Mouse (Mus musculus) liver, adult (tissue): ENCODE data around the gene Timeless.
A peak's percentile ranks its signal among the peaks of the same experiment; 100 is the strongest.

Source experiments
- GATA4 ChIP-seq: IDR thresholded peaks from 2 replicates; pipeline ENCODE4 v1.6.1; 2014; ENCODE audit warnings: mild to moderate bottlenecking, low read length; ENCODE audit not compliant: insufficient replicate concordance

Timeless gene

DNA sequence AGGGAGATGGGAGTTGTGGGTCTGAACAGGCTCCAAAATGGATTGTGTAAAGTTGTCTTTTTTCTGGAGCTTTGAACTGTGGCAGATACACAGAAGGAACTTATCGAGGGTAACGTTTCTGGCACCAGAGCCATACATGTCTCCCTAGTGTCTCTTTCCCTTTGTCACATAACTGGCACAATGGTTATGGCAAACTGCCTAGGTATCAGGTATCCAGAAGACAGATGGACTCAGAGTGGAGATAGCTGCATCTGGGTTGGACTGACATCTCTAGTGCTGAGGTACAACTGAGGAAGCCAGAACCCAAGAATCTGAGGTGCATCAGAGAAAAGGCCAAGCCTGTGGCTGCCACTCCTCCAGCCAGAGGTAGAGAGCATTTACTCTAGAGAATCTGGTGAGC lies 21.7 kb upstream of the Timeless start:
- TF ChIP-seq GATA4 = no peak

DNA sequence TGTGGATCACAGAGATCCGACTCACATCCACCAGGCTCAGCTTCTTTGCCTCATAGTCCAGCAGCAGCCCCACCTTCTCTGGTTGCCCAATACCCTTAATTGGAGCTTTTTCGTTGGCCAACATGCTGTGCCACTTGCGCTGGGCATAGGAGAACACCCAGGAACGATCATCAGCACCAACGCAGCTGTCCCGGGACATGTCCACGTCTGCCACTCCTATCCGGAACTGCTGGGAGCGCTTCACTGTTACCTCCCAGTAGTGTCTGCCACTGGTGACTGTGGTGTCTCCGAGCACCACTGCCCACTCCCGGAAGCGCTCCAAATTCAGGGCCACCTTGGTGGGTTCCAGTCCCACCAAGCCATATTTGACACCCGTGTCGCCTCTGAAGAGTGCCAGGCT lies 20.9 kb upstream of the Timeless start:
- TF ChIP-seq GATA4 = no peak

DNA sequence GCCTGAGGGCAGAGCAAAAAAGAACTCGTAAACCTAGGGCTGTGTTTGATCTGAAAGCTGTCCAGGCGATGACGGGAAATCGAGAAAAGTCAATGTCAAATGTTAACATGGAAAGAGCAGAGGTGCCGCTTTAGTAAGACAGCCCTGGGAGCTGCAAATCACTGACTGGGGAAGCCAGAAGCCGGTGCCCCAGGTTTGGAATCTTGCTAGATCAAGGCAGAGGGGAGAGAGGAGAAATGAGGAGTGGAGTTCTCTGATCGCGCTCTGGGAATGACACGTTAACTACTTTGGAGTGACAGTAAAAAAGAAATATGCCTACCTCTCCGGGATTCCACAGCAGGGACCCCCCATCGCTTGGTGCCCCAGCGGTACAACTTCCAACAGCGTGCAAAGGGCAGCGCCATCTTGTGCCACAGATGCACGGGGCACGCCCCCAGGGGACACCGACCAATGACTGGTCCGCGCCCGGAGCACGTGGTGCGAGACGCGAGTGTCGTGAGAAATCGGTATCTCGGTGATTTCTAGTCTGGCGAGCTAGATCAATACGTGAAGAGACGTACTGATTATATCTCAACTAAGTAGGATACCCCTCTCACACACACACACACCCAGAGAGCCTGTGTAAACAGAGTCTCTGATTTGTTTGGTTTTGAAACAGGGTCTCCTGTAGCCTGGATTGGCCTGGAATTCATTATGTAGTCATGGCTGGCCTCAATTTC lies 20.3 kb upstream of the Timeless start, which contains the start of gene Spryd4:
Spryd4 (minus strand) TSS at position 418 of the 719 bp plus-strand sequence.
- TF ChIP-seq GATA4 = peak; percentile 32; the same call in 1 of the 2 replicates

DNA sequence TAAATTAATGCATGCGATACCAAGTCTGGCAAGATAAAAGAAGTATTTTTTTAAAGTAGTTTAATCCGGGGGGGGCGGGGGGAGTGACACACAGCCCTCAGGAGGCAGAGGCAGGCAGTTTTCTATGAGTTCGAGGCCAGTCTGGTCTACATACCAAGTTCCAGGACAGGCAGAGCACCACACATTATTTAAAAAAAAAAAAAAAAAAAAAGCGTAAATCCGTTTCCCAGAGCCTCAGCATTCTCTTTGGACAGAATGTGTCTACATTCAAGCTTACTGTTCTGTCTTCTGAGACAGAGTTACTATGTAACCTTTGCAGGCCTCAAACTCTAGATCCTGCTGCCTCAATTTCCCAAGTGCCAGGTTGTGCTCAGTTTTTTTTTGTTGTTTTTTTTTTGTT lies 19.7 kb upstream of the Timeless start:
- no peak for TF ChIP-seq GATA4

DNA sequence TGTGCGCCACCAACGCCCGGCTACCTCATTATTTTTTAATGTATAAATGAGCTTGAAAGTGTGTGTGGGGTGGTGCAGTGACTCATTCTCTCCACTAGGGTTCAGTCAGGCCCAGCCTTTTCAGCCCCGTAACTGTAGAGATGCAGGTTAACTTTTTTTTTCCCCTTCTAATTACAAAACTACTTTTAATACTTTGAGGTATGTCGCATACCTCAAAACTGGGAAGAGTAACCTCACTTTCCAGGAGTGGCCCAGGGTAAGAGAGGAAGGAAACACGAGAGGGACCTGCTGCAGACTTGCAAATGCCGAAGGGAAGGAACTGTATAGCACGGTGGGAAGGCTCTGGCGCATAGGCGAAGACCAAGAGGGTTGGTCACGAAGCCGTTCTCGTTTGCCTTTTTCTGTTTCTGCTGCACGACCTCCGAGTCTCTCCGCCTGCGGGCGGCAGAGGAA lies 19.0 kb upstream of the Timeless start:
- no peak for TF ChIP-seq GATA4

DNA sequence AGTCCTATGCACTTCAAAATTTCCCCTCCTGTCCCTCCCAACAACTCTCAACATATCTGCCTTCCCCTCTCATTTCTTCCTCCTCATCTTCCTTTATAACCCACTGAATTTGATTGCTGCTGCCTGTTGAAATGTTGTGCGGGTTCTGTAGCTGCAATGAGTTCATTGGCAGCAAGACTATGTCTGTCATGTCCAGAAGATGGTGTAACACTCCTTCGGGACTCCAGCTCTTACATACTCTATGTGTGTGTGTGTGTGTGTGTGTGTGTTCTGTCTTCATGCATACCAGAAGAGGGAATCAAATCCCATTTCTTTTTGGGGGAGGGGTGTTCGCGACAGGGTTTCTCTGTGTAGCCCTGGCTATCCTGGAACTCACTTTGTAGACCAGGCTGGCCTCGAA lies 16.9 kb upstream of the Timeless start:
- no peak for TF ChIP-seq GATA4

DNA sequence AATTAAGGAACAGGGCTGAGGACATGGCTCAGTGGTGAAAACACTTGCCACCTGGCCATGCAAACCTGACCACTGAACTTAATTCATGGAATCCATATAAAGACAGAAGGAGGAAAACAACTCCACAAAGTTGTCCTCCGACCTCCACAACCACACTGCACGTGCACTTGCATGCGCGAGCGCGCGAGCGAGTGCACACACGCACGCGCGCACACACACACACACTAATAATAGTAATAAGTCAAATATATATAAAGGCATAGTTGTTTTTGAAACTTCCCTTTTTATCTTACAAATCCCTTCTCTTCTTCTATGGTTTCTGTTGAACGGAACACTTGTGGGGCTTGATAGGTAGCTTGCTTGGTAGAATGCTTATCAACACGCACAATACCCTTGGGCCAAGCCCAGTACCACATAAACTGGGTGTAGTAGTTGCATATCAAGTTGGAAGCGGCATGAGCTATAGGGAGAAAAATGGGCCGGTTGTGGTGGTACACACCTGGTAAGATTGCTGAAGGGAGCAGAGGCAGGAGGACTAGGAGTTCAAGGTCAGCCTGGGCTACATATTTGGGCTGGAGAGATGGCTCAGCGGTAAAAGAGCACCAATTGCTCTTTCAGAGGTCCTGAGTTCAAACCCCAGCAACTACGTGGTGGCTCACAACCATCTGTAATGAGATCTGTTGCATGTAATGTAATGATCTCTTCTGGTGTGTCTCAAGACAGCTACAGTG lies 13.3 kb upstream of the Timeless start:
- TF ChIP-seq GATA4 = no peak

DNA sequence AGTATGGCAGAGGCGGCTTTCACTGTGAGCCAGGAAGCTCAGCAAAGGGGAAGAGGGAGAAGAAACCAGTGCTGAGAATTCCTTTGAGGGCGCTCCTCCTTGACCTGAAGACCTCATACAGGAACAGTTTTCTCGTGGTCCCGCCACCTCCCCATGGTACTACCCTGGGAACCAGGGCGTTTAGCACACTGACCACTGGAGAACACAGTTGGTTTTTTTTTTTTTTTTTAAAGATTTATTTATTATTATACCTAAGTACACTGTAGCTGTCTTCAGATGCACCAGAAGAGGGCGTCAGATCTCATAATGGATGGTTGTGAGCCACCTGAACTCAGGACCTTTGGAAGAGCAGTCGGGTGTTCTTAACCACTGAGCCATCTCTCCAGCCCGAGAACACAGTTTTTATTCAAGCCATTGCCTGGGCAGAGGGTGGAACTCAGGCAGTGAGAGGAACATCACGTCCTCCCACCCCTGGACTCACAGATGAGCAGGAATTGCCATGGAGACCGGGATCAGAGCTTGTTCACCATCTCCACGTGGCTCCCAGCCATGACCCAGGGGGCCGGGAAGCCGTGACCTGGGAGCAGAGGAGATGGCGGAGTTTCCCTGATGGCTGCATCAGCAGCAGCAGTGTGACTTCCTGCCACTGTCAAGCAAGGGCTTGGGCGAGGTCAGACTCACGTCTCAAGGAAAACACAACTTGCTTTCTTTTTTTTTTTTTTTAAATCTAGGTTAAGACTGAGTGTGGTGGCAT lies 10.2 kb upstream of the Timeless start:
- no peak; the same call in 1 of the 2 replicates for TF ChIP-seq GATA4

DNA sequence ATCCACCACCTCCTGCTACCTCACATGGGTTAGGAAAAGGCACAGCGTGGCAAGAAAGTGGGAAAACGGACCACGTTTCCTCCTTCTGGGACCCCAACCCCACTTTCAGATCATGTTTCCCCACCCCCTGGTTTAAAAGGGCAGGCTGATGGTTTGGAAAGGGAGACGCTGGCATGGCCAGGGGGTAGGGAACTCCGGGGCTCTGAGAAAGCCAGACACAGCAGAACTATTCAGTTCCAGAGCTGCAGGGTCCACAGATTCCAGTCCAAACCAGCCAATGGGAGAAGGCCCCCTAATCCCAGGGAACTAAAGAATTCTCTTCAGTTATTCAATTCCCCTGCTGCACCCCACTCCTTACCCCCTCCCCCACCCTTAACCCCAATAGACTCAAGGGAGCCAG lies 6.8 kb upstream of the Timeless start:
- TF ChIP-seq GATA4 = no peak

DNA sequence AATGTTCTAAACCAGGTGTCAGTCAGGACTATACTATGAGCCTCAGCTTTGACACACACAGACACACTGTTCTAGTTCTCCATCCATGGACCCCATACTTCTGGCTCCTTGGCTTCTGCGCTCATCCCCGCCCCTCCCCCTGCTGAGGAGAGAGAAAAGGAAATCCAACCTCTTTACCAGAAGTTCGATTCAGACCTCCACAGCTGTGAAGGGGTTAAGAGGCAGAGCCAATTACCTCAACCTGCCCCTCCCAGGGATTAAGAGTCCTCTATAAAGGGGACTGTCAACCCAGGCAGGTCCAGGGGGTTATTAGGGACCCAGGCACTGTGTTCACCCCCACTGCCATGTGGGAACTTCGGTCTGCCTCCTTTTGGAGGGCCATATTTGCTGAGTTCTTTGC lies 6.3 kb upstream of the Timeless start, which contains the start of gene Mip:
Mip (plus strand) TSS at position 301 of the 400 bp plus-strand sequence.
- no peak for TF ChIP-seq GATA4

DNA sequence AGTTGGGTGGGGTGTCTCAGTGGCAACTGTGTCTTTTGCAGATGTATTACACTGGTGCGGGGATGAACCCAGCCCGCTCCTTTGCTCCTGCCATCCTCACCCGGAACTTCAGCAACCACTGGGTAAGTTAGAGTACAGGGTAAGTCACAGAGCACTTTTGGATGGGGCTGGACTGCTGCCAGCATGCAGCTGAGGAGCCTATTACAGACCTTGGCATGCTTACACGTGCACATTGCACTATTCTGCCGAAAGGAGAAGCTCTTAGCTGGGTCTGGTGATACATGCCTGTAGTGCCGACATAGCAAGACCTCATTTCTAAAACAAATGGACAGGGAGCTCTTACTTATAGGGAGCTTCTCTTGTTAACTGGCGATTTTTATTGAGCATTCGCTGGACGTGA lies 4.3 kb upstream of the Timeless start:
- TF ChIP-seq GATA4 = no peak

DNA sequence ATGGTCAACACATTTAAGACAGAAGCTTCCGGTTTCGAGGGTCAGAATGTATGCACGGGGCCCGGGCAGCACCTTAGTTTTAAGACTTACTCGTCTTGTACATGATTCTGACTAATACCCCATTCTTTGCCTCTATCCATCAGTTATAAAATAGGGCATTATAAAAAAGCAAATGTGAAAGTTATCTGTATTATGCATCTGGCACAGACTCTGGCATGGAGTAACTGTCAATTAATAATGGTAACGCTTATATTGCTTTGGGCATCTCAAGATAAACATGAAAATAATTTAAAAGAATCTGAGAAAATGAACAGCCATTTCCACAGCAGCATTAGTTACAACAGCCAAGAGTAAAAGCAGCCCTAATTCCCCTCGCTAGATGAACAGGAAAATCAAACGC lies 3.9 kb upstream of the Timeless start:
- no peak for TF ChIP-seq GATA4

DNA sequence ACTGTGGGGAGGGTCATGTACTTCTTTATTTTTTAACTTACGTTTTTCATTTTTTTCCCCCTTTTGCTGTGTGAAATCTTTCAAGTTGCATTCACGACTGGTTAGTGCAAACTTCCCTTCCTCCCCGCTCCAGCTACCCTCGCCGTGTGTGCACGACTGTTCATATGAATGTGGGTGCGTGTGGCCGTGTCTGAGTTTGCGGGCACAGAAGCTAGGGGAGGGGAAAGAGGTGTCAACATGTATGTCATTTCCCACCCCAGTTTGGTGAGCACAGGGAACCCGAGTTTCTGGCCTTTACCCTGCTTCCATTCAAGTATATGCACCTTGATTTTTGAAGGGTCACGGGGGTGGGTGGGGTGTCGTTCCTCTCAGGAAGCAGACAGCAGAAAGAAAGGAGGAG lies 1.3 kb upstream of the Timeless start:
- no peak for TF ChIP-seq GATA4

DNA sequence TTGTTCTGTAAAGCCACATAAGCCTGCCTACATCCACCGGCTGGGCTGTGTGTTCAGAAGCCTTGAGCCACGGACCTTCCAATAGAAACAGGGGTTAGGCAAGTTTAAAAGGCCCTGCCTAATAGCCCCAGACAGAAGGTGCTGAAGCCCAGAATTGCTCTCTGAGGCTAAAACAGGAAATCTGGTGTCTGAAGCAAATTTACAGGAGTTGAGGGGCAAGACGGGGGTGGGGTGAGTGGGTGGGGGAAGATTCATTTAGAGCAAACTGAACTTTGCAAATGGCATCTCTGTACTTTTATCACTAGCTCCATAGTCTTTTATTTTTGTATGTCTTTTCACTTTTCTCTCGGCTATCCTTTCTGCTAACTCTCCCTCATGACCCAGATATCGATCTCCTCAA lies 719 bp upstream of the Timeless start:
- no peak for TF ChIP-seq GATA4

DNA sequence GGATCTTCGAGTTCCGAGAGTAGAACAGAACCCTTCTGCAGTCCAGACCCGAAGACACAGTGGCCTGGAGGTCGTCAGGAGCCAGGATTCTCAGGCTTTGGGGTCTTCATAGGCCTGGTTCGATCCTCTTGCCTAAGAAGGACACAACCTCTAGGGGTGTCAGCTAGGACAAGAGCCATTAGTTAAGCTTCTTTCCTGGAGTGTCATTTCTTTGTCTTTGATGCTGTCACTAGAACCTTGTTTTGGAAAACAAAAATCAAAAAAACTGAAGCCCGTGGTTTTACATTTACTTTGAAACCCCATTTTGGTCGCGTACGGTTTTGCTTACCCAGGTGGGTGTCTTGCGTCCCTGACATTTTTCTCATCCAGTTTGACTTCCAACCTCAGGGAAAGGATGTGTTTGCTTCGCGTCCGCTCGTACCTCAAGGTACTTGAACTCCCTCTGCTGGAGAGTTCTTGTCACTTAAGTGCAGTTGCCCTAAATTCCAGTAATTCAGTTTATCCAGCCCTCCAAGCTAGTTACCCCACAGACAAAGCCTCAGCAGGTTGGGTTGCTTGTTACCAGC lies 638 bp downstream of the Timeless start:
- no peak for TF ChIP-seq GATA4
